Mouse (Mus musculus) heart, adult 11 months (tissue): ENCODE measurements at regions not wholly inside any gene's neighbourhood (a gene's known extent, or its start where the extent isn't known, plus 50 kb on each side); places are given as distances from the start of the nearest gene placed in this dataset.

Source experiments
- DNase-seq: peaks from one replicate; pipeline ENCODE4 v3.0.0; 2022

GRCm38 (mm10) chr19:44692816-44693215 is 63.0 kb upstream of the Pax2 start:
- DNase-seq = no peak

GRCm38 (mm10) chr19:44695331-44695730 is 60.5 kb upstream of the Pax2 start:
- no peak for DNase-seq

DNA sequence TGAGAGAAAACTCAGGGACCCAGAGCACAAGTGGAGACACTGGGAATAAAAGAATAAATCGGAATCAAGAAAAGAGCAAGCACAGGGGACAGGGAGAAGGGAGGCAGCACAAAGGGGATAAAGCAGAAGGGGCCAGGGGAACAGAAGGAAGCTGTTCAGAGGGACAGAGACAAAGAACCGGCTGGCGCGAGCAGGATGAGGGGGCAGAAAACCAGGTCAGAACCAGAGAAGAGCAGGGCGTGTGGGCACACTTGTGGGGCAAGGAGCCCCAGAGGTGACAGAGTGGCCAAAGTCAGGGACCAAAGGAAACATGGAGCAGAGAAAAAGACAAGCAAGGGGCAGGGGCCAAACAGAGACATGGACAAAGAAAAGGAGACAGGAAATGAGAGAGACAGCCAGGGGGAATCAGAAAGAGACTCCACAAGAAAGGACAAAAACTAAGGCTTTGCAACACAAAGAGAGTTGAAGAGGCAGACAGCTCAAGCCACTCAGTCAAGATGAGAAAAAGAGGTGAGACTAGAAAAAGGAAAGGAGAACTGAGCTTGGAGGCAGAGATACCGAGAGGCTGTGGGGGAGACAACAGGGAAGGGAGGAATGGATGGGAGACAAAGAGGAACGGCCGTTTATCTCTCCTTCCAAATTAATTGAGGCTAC is 59.7 kb upstream of the Pax2 start:
- DNase-seq = no peak

DNA sequence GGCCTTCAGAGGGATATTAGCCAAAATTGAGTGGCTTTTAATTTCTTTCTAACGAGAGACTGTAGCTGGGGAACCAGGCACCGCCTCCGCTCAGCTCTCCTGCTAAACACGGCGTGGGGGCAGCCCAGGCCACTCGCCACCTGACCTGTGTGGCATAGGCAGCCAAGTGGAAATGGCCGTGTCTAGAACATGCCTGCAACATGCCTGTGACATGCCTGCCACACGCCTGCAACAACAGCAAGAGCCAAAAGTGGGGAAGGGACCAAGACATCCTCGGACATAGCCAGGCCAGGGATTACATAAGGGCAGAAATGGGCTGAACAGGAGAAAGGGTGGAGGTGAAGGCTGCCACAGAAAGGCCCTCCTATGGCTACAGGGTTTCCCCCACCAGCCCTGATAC is 59.1 kb upstream of the Pax2 start:
- no peak for DNase-seq

- DNase-seq = no peak
These were observed 57.2 kb upstream of the Pax2 start for GRCm38 (mm10) chr19:44698382-44699256.
